Mouse (Mus musculus) forebrain, embryonic 11.5 days (tissue): ENCODE measurements around the gene Gmppa. TPM values are rescaled to one million over a fixed set of nuclear protein-coding genes. Genes with fewer than 3 reads are reported as not detected.

Experiments used
- ATAC-seq: fragments of 200-750 bp; cut with Nextera tagmentation; replicated peaks from 2 replicates; pipeline ENCODE4 v1.8.0; 2017; ENCODE audit warnings: moderate TSS enrichment; ENCODE audit not compliant: low FRiP score
- DNase-seq: peaks from one replicate; pipeline ENCODE4 v3.0.0-alpha.2; 2017; ENCODE audit warnings: low spot score
- H3K27ac ChIP-seq: fragments of 300-500 bp; sonication (generic); 2 replicates; pipeline ENCODE4 v1.5.1; 2014; ENCODE audit warnings: low read depth, low read length
- H3K27me3 ChIP-seq: fragments of 300-500 bp; sonication (generic); 2 replicates; pipeline ENCODE4 v1.6.1; 2014; ENCODE audit warnings: mild to moderate bottlenecking, low read length, mixed read lengths; ENCODE audit not compliant: control insufficient read depth, insufficient read depth
- H3K36me3 ChIP-seq: fragments of 300-500 bp; sonication (generic); 2 replicates; pipeline ENCODE4 v1.6.1; 2014; ENCODE audit warnings: mild to moderate bottlenecking, low read length, moderate library complexity, mixed read lengths; ENCODE audit not compliant: control insufficient read depth, insufficient read depth
- H3K4me1 ChIP-seq: fragments of 300-500 bp; sonication (generic); replicated peaks from 2 replicates; pipeline ENCODE4 v1.6.1; 2014; ENCODE audit warnings: low read length, mixed read lengths; ENCODE audit not compliant: control insufficient read depth, insufficient read depth
- H3K4me2 ChIP-seq: fragments of 300-500 bp; sonication (generic); 2 replicates; pipeline ENCODE4 v1.6.1; 2014; ENCODE audit warnings: low read depth, mild to moderate bottlenecking, low read length, moderate library complexity, mixed read lengths; ENCODE audit not compliant: severe bottlenecking
- H3K4me3 ChIP-seq: fragments of 300-500 bp; sonication (generic); 2 replicates; pipeline ENCODE4 v1.5.1; 2014; ENCODE audit warnings: low read depth, low read length
- H3K9ac ChIP-seq: fragments of 300-500 bp; sonication (generic); 2 replicates; pipeline ENCODE4 v1.6.1; 2014; ENCODE audit warnings: low read length
- H3K9me3 ChIP-seq: fragments of 300-500 bp; sonication (generic); 2 replicates; pipeline ENCODE4 v1.6.1; 2016; ENCODE audit warnings: low read length, mixed read lengths; ENCODE audit not compliant: control insufficient read depth
- WGBS: fragments of 180-500 bp; shearing (Covaris S2); extraction: QIAGEN DNeasy Blood & Tissue Kit; methylation state at CpG from one replicate; pipeline ENCODE4 v1.1.7; 2014; 5-methylcytosine and 5-hydroxymethylcytosine counted together
- polyA plus RNA-seq: library from polyadenylated mRNA; unstranded; fragments of >200 nt; fragmentation: Nextera tagmentation; extraction: Ambion mirVana; gene quantifications from 2 replicates; pipeline ENCODE4 v1.2.1, GENCODE M21; 2014

The Gmppa gene
- polyA plus RNA-seq, 1 experiment from 2014 or later: 46.3 TPM

- H3K4me1 ChIP-seq: peaks cover 23% of the 10 kb centered on the region
- ATAC-seq: no peak
- H3K27ac ChIP-seq: no peak overlapping the region
Measured at GRCm38 (mm10) chr1:75440661-75441060, 4.9 kb downstream of the Gmppa start.

DNA sequence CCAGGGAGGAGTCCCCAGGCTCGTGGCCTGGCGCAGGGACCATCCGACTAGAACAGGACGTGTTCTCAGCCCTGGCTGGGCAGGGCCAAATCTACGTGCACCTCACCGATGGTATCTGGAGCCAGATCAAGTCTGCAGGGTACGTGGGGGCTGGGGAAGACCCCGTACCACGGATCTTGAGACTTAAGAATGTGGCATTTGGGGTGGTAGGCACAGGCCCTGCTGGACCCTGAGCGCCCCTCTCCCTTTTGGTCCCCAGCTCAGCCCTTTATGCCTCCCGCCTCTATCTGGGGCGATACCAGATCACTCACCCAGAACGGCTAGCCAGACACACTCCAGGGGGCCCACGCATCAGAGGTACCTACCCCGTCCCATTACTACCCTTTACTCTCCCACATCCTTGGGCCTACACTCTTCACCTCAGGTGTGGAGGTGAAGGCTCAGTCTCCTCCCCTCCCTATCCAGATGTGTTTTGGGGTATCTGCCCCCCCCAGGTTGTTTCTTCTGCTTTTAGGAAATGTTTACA lies 5.8 kb downstream of the Gmppa start:
- ATAC-seq (no peak), DNase-seq (no peak)
- 86% methylated on average over 15 of the region's 15 CpGs for WGBS
- Histone ChIP-seq H3K4me3 (no peak overlapping the region), H3K4me1 (peaks cover 23% of the 10 kb centered on the region), H3K4me2 (no peak overlapping the region), H3K9me3 (no peaks in the 10 kb centered on the region), H3K27ac (no peak overlapping the region), H3K36me3 (no peaks in the 10 kb centered on the region), H3K27me3 (peaks cover 3% of the 10 kb centered on the region), H3K9ac (no peak overlapping the region)

More at GRCm38 (mm10) chr1:75440661-75441060, 4.9 kb downstream of the Gmppa start:
- WGBS: 88% methylated on average over 7 of the region's 7 CpGs
- no peak for DNase-seq
- Histone ChIP-seq H3K4me2 (no peak overlapping the region), H3K36me3 (no peaks in the 10 kb centered on the region), H3K9me3 (no peaks in the 10 kb centered on the region), H3K27me3 (peaks cover 3% of the 10 kb centered on the region; the same call in 1 of the 2 replicates), H3K4me3 (no peak overlapping the region), H3K9ac (no peak overlapping the region)

DNA sequence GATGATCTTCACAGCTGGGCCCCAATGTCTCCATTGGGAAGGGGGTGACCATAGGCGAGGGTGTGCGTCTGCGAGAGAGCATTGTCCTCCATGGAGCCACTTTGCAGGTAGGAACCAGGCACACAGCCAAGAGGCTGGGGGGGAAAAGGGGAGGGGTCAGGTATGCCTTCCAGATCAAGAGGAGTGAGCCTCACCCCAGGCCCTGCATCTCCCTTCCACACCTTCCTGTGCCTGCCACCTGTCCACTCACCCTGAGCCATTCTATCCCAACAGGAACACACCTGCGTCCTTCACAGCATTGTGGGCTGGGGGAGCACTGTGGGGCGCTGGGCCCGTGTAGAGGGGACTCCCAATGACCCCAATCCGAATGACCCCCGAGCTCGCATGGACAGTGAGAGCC lies 6.4 kb downstream of the Gmppa start:
- no peak for ATAC-seq
- Histone ChIP-seq H3K9ac (no peak overlapping the region), H3K4me1 (peaks cover 28% of the 10 kb centered on the region), H3K4me2 (no peak overlapping the region), H3K27me3 (peaks cover 7% of the 10 kb centered on the region), H3K9me3 (no peaks in the 10 kb centered on the region), H3K36me3 (no peaks in the 10 kb centered on the region), H3K27ac (no peak overlapping the region), H3K4me3 (no peak overlapping the region)
- no peak for DNase-seq
- 85% methylated on average over 9 of the region's 9 CpGs for WGBS

DNA sequence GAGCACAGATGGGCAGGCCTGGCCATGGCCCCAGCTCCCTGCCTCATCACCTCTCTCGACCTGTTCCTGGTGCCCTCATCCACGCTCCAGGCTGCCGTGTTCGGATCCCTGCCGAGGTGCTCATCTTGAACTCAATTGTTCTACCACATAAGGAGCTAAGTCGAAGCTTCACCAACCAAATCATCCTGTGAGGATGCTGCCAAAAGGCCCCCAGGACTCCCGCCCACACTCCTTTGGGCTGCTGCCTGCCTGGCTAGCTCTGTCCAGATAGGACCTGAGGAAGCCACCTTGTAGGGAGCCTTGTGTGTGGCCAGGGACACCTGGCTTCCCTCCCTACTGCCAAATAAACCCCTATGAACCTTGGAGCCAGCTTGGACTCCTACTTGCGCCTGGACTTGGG lies 7.1 kb downstream of the Gmppa start:
- ATAC-seq (no peak), DNase-seq (no peak)
- Histone ChIP-seq H3K4me3 (no peak overlapping the region), H3K4me1 (peaks cover 35% of the 10 kb centered on the region), H3K27me3 (peaks cover 14% of the 10 kb centered on the region), H3K36me3 (no peaks in the 10 kb centered on the region), H3K27ac (no peak overlapping the region), H3K9me3 (no peaks in the 10 kb centered on the region), H3K9ac (no peak overlapping the region), H3K4me2 (no peak overlapping the region)
- 24% methylated on average over 8 of the region's 8 CpGs for WGBS

GRCm38 (mm10) chr1:75443247-75444024 lies 7.7 kb downstream of the Gmppa start:
- H3K4me3 ChIP-seq: no peak overlapping the region
- no peak for ATAC-seq
- H3K4me1 ChIP-seq: peaks cover 40% of the 10 kb centered on the region
- H3K36me3 ChIP-seq: no peaks in the 10 kb centered on the region
- H3K27ac ChIP-seq: peak overlapping the region; percentile 41; the same call in 1 of the 2 replicates
- WGBS: 20% methylated on average over 13 of the region's 13 CpGs
- peaks cover 17% of the 10 kb centered on the region for H3K27me3 ChIP-seq
- peak overlapping the region; percentile 44 for H3K9ac ChIP-seq
- DNase-seq: no peak
- H3K4me2 ChIP-seq: no peak overlapping the region
- H3K9me3 ChIP-seq: no peaks in the 10 kb centered on the region

DNA sequence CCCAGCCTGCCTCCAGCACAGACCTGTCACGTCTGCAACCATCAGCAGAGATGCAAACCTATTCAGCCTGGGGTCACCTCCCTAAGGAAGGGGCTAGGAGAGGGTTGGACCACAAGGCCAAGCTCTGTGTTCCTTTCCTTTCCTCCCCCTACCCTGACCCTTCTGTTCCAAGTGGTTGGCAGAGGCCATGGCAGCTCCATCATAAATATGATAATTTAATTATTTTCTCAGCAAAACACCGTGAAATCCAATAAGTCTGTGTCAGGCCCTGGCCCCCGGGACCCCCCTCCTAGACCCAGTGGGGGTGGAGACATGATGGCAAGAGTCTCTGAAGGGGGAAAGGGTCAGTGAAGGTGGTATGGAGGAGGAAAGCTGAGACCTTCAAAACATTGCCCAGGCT lies 8.5 kb downstream of the Gmppa start:
- H3K4me1 ChIP-seq: peaks cover 46% of the 10 kb centered on the region
- no peak overlapping the region for H3K27ac ChIP-seq
- DNase-seq (no peak), ATAC-seq (no peak)
- H3K9me3 ChIP-seq: no peaks in the 10 kb centered on the region
- H3K36me3 ChIP-seq: no peaks in the 10 kb centered on the region
- no peak overlapping the region for H3K9ac ChIP-seq
- no peak overlapping the region for H3K4me2 ChIP-seq
- H3K4me3 ChIP-seq: no peak overlapping the region
- peaks cover 24% of the 10 kb centered on the region for H3K27me3 ChIP-seq
- 28% methylated on average over 3 of the region's 3 CpGs for WGBS

- DNase-seq (no peak), ATAC-seq (0 out of 2 replicates have a peak, but pooled peaks have one; percentile 0)
- H3K27me3 ChIP-seq: peaks cover 33% of the 10 kb centered on the region
- peaks cover 54% of the 10 kb centered on the region for H3K4me1 ChIP-seq
- no peak overlapping the region for H3K9ac ChIP-seq
- H3K36me3 ChIP-seq: no peaks in the 10 kb centered on the region
- 13% methylated on average over 6 of the region's 9 CpGs for whole genome bisulfite sequencing
- H3K4me2 ChIP-seq: peak overlapping the region; percentile 0; the same call in 1 of the 2 replicates
- no peak overlapping the region for H3K4me3 ChIP-seq
- H3K27ac ChIP-seq: no peak overlapping the region
- no peaks in the 10 kb centered on the region for H3K9me3 ChIP-seq
Measured at GRCm38 (mm10) chr1:75445141-75445701, 9.5 kb downstream of the Gmppa start.

DNA sequence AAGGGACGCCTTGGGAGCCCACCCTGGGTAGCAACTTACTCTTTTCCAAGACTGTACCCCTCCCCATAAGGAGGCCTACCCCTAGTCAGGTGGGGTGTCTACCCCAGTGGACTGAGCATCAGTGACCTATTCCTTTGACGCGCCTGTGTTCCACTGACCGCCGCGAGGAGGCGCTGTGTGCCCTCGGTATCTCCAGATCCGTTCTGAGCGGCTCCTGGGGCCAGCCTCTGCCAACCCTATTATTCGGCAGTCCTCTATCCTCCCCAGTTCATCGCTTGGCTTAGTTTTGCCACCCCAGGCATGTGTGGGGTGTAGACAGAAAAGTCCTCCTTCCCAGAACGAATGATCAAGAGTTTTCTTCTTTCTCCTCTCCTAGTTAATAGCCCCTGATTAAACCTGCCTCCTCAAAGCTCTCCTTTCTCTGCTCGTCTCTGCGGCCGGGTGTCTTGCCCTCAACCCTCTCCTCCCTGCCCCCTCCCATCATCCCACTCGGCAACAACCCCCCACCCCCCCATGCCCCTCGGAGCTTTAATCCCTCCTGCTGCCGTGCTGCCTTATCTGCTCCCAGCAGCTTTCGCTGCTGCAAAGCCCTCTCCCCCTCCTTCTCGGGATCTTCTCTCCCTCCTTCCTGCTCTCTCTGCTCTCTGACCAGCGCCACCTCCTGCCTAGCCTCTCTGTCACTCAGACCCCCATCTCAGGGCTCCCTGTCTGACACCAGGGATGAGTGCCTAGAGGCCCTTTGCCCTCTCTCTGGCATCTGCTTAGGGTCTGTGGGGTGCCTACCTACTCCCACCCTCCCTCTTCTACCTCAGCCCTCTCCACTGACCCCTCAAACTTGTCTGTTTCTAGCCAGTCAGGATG lies 10.3 kb downstream of the Gmppa start:
- Histone ChIP-seq H3K9ac (0 out of 2 replicates have a peak overlapping the region, but pooled peaks have one; percentile 3), H3K4me2 (peak overlapping the region; percentile 38; the same call in 1 of the 2 replicates), H3K9me3 (no peaks in the 10 kb centered on the region), H3K27me3 (peaks cover 40% of the 10 kb centered on the region), H3K27ac (peak overlapping the region; percentile 21), H3K4me3 (peak overlapping the region; percentile 2; the same call in 1 of the 2 replicates), H3K4me1 (peaks cover 57% of the 10 kb centered on the region), H3K36me3 (no peaks in the 10 kb centered on the region)
- DNase-seq: peak; percentile 91
- under 1% methylated on average over 22 of the region's 22 CpGs for WGBS
- ATAC-seq: peak; percentile 16; the same call in 1 of the 2 replicates
